Mouse (Mus musculus) liver, adult 2 months (tissue): Measurements from ENCODE around the gene Vcp. TPM values are rescaled to one million over a fixed set of nuclear protein-coding genes. Genes with fewer than 3 reads are reported as not detected.
A peak's percentile ranks its signal among the peaks of the same experiment; 100 is the strongest.

ENCODE experiments used
- DNase-seq: peaks from one replicate; pipeline ENCODE4 v3.0.0-alpha.2; 2011; ENCODE audit warnings: low read depth, low spot score; ENCODE audit errors: extremely low read depth
- H3K27ac ChIP-seq: fragments of 200-500 bp; replicated peaks from 2 replicates; pipeline ENCODE4 v1.5.1; 2012; ENCODE audit warnings: low read depth, mild to moderate bottlenecking, control low read depth, inconsistent platforms, low read length; ENCODE audit not compliant: insufficient read depth
- H3K27me3 ChIP-seq: fragments of 200-500 bp; 2 replicates; pipeline ENCODE4 v1.6.1; 2012; ENCODE audit warnings: mild to moderate bottlenecking, moderate library complexity, low read length, inconsistent platforms; ENCODE audit not compliant: control insufficient read depth, insufficient read depth
- H3K36me3 ChIP-seq: fragments of 200-500 bp; 2 replicates; pipeline ENCODE4 v1.6.1; 2012; ENCODE audit warnings: low read length, inconsistent platforms; ENCODE audit not compliant: control insufficient read depth, insufficient read depth
- H3K4me1 ChIP-seq: fragments of 200-500 bp; 2 replicates; pipeline ENCODE4 v1.6.1; 2011; ENCODE audit warnings: low read length; ENCODE audit not compliant: control insufficient read depth, insufficient read depth
- H3K4me3 ChIP-seq: fragments of 200-500 bp; 2 replicates; pipeline ENCODE4 v1.5.1; 2011; ENCODE audit warnings: low read depth, mild to moderate bottlenecking, control low read depth, low read length, moderate library complexity; ENCODE audit not compliant: insufficient read depth
- H3K79me2 ChIP-seq: fragments of 200-500 bp; 2 replicates; pipeline ENCODE4 v1.6.1; 2012; ENCODE audit warnings: inconsistent platforms, mild to moderate bottlenecking, low read length, moderate library complexity; ENCODE audit not compliant: control insufficient read depth, insufficient read depth
- H3K9ac ChIP-seq: fragments of 200-500 bp; 2 replicates; pipeline ENCODE4 v1.6.1; 2012; ENCODE audit warnings: low read depth, mild to moderate bottlenecking, control low read depth, inconsistent platforms, low read length
- CTCF ChIP-seq: fragments of 200-500 bp; IDR thresholded peaks from 2 replicates; pipeline ENCODE4 v1.5.1; 2011; ENCODE audit warnings: low read depth, low read length, control low read depth
- POLR2A ChIP-seq: fragments of 200-500 bp; IDR thresholded peaks from 2 replicates; pipeline ENCODE4 v1.6.1; 2011; ENCODE audit warnings: low read length, control low read depth; ENCODE audit not compliant: insufficient read depth; ENCODE audit errors: extremely low read depth
- WGBS: fragments of 180-500 bp; shearing (Covaris S2); methylation state at CpG from one replicate; pipeline ENCODE4 v1.1.7; 2018; 5-methylcytosine and 5-hydroxymethylcytosine counted together
- polyA plus RNA-seq: library from polyadenylated mRNA; depleted of rRNA; stranded (reverse); fragments of >200 nt; gene quantifications from 2 replicates; pipeline ENCODE4 v1.2.3, GENCODE M21; 2012
- total RNA-seq: library from RNA; depleted of rRNA; stranded (reverse); fragments of >200 nt; gene quantifications from 2 replicates; pipeline ENCODE4 v1.2.3, GENCODE M21; 2014

The Vcp gene
- total and polyA plus RNA-seq, 2 experiments: 157 to 182 TPM

GRCm38 (mm10) chr4:43019641-43020465, 19.5 kb upstream of the Vcp start:
- H3K27ac ChIP-seq: no peak overlapping the region
- no peaks in the 10 kb centered on the region for H3K79me2 ChIP-seq
- no peak for DNase-seq
- H3K4me3 ChIP-seq: no peak overlapping the region
- TF ChIP-seq POLR2A: no peak
- H3K4me1 ChIP-seq: peaks cover 6% of the 10 kb centered on the region
- H3K27me3 ChIP-seq: no peaks in the 10 kb centered on the region
- 96% methylated on average over 23 of the region's 23 CpGs for WGBS
- no peak overlapping the region for H3K9ac ChIP-seq
- peaks cover 7% of the 10 kb centered on the region; the same call in 1 of the 2 replicates for H3K36me3 ChIP-seq

GRCm38 (mm10) chr4:43019176-43019575, 18.9 kb upstream of the Vcp start:
- TF ChIP-seq POLR2A (no peak), CTCF (no peak)
- H3K36me3 ChIP-seq: peaks cover 7% of the 10 kb centered on the region; the same call in 1 of the 2 replicates

GRCm38 (mm10) chr4:43018156-43018555, 17.8 kb upstream of the Vcp start:
- H3K79me2 ChIP-seq: no peaks in the 10 kb centered on the region
- H3K4me3 ChIP-seq: no peak overlapping the region
- DNase-seq: no peak
- no peaks in the 10 kb centered on the region for H3K4me1 ChIP-seq
- no peak for TF ChIP-seq CTCF
- H3K27ac ChIP-seq: no peak overlapping the region
- WGBS: 64% methylated on average over 4 of the region's 4 CpGs
- H3K9ac ChIP-seq: no peak overlapping the region
- H3K36me3 ChIP-seq: peaks cover 7% of the 10 kb centered on the region; the same call in 1 of the 2 replicates
- no peaks in the 10 kb centered on the region for H3K27me3 ChIP-seq

More at GRCm38 (mm10) chr4:43019176-43019575, 18.9 kb upstream of the Vcp start:
- Histone ChIP-seq H3K79me2 (no peaks in the 10 kb centered on the region), H3K4me1 (no peaks in the 10 kb centered on the region), H3K27me3 (no peaks in the 10 kb centered on the region), H3K4me3 (no peak overlapping the region), H3K27ac (no peak overlapping the region), H3K9ac (no peak overlapping the region)
- WGBS: 90% methylated on average over 10 of the region's 10 CpGs
- no peak for DNase-seq

DNA sequence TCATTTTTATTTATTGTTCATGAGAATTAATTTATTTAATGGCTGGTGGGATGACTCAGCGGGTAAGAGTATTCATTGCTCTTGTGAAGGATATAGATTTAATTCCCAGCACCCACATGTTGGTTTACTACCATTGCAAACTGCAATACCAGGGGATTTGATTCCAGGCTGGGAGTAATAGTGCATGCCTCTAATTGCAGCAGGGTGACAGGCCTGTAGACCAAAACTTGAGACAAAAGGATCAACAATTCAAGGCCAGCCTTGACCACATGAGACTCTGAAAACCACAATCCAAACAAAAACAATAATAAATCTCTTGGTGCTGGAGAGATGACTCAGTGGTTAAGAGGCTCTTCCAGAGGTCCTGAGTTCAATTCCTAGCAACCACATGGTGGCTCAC, 11.8 kb upstream of the Vcp start:
- Histone ChIP-seq H3K4me3 (no peak overlapping the region), H3K27me3 (no peaks in the 10 kb centered on the region), H3K9ac (no peak overlapping the region), H3K4me1 (peaks cover 3% of the 10 kb centered on the region; the same call in 1 of the 2 replicates), H3K79me2 (no peaks in the 10 kb centered on the region), H3K27ac (no peak overlapping the region), H3K36me3 (no peaks in the 10 kb centered on the region)
- no peak for TF ChIP-seq POLR2A
- DNase-seq: no peak
- WGBS: 96% methylated on average over 1 of the region's 1 CpGs

- Histone ChIP-seq H3K4me3 (peak within 1 kb of the TSS; percentile 94), H3K9ac (peak within 1 kb of the TSS; percentile 74), H3K27ac (no peak within 1 kb of the TSS), H3K36me3 (no peaks in the 10 kb centered on the region), H3K4me1 (peaks cover 3% of the 10 kb centered on the region; the same call in 1 of the 2 replicates), H3K79me2 (no peaks in the 10 kb centered on the region), H3K27me3 (no peaks in the 10 kb centered on the region)
- TF ChIP-seq POLR2A (no peak), CTCF (no peak)
- DNase-seq: peak; percentile 59
- whole genome bisulfite sequencing: 2% methylated on average over 37 of the region's 37 CpGs
These were observed 10.1 kb upstream of the Vcp start, which contains the start of gene Fancg for GRCm38 (mm10) chr4:43010161-43011038. Gene Fancg, minus strand, starts transcription at chr4:43010506.
